Mouse (Mus musculus): ENCODE measurements around the gene Nrxn1.

DNA sequence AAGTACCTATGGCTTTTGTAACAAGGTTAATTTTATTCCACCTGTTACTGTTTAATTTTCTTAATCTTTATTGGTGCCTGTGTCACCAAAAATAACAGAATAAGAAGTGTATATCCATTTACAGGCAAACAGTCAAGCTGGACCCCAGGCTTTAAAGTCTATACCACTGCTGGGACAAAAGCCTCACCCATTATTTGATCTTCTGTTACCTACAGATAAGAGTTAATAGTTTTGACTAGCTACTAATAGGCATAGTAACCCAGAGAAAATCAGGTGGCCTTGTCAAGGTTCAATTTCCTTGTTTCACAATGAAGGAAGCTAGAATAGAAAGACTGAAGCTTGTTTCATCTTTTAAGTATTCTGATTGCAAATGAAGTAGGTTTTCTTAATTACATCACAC is 888.9 kb downstream of the Nrxn1 start:
- TF ChIP-seq CTCF (IDR thresholded peaks at IDR 0.05; ENCODE audit: low read depth, low read length): no peak
- TF ChIP-seq GATA2 (IDR thresholded peaks at IDR 0.05; ENCODE audit: borderline replicate concordance, low read depth, low read length): no peak
- no peak for TF ChIP-seq POLR2AphosphoS5 (IDR thresholded peaks at IDR 0.05; ENCODE audit: insufficient replicate concordance, low read depth, low read length)

Measured in G1E (cell line).